Mouse (Mus musculus) CH12.LX (cell line): ENCODE measurements around the gene Ccdc28a.

Experiments used
- CHD2 ChIP-seq: IDR thresholded peaks from 2 replicates; pipeline ENCODE4 v1.6.1; 2011; ENCODE audit warnings: low read length, improper control_type of control experiment
- CTCF ChIP-seq, 2 experiments: IDR thresholded peaks in 1 of 2; conservative IDR thresholded peaks in 1 of 2; 2 replicates each; pipeline ENCODE4 v1.5.1; 2011 to 2012; ENCODE audit warnings: low read depth in 2 of 2, low read length in 2 of 2, improper control_type of control experiment in 1 of 2, inconsistent platforms in 1 of 2, mild to moderate bottlenecking in 1 of 2, moderate library complexity in 1 of 2
- EP300 ChIP-seq: IDR thresholded peaks from 2 replicates; pipeline ENCODE4 v1.6.1; 2011; ENCODE audit warnings: low read length, improper control_type of control experiment
- HCFC1 ChIP-seq: IDR thresholded peaks from 2 replicates; pipeline ENCODE4 v1.6.1; 2012; ENCODE audit warnings: low read depth, mild to moderate bottlenecking, inconsistent platforms, low read length, improper control_type of control experiment
- MAX ChIP-seq: IDR thresholded peaks from 2 replicates; pipeline ENCODE4 v1.6.1; 2011; ENCODE audit warnings: low read length, improper control_type of control experiment
- MEF2A ChIP-seq: IDR thresholded peaks from 2 replicates; pipeline ENCODE4 v1.6.1; 2014; ENCODE audit warnings: low read depth, mild to moderate bottlenecking, inconsistent platforms, low read length, improper control_type of control experiment, borderline replicate concordance
- POLR2A ChIP-seq: IDR thresholded peaks from 2 replicates; pipeline ENCODE4 v1.6.1; 2011; ENCODE audit warnings: low read depth, mild to moderate bottlenecking, improper control_type of control experiment, low read length
- RAD21 ChIP-seq: IDR thresholded peaks from 2 replicates; pipeline ENCODE4 v1.6.1; 2011; ENCODE audit warnings: low read depth, mild to moderate bottlenecking, low read length, improper control_type of control experiment, moderate library complexity
- TCF12 ChIP-seq: IDR thresholded peaks from 2 replicates; pipeline ENCODE4 v1.6.1; 2014; ENCODE audit warnings: low read depth, mild to moderate bottlenecking, inconsistent platforms, low read length, improper control_type of control experiment

DNA sequence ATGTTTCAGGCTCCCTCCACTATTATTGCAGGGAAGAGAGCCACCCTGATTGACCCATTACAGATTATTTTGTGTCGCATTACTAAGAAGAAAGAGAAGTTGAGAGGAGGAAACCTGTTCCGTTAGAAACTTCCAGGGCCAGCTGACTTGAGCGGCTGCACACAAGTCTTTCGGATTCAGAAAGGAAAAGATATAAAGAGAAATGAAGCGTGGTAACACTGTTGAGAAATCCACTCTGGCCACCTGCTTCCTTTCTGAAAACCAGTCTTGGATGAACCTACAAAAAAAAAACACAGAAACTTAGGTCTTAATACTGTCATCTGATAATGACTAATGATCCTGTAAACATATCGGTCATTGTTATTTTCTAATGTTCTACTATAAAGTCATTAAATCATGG is 59.7 kb downstream of the Ccdc28a start:
- TF ChIP-seq POLR2A (no peak), CHD2 (no peak), MEF2A (no peak), TCF12 (no peak), RAD21 (no peak), CTCF (conservative IDR thresholded peaks at IDR 0.05 in 1 of 2, IDR thresholded peaks at IDR 0.05 in 1 of 2; ENCODE audit: low read depth in 2 of 2, low read length in 2 of 2) (no peak), MAX (no peak), HCFC1 (no peak), EP300 (no peak)
